Mouse (Mus musculus): ENCODE data around the gene Rpl3l.
"Not testable (repeated sequence)": the region's sequence is repeated elsewhere in the genome, so short reads cannot be mapped to it uniquely, and the experiment has no call there.

GRCm38 (mm10) chr17:24720616-24721015 lies 7.0 kb upstream of the Rpl3l start:
- not testable (repeated sequence) for TF ChIP-seq CTCF (conservative IDR thresholded peaks at IDR 0.05; ENCODE audit: low read length); POU5F1 (IDR thresholded peaks at IDR 0.05; ENCODE audit: borderline replicate concordance, low read length)

Measured in E14TG2a.4 (cell line).